Mouse (Mus musculus) lung, postnatal 0 days (tissue): Measurements from ENCODE around the gene Ifi47. TPM values are rescaled to one million over a fixed set of nuclear protein-coding genes. Genes with fewer than 3 reads are reported as not detected.

Experiments
- ATAC-seq: fragments of 200-750 bp; cut with Nextera tagmentation; 2 replicates; pipeline ENCODE4 v1.8.0; 2017; ENCODE audit warnings: moderate library complexity
- DNase-seq: peaks from one replicate; pipeline ENCODE4 v3.0.0-alpha.2; 2016; ENCODE audit warnings: low spot score
- H3K27ac ChIP-seq: fragments of 300-500 bp; sonication (generic); 2 replicates; pipeline ENCODE4 v1.5.1; 2014; ENCODE audit warnings: antibody characterized with exemption, mild to moderate bottlenecking, low read length, mixed read lengths
- H3K27me3 ChIP-seq: fragments of 300-500 bp; sonication (generic); replicated peaks from 2 replicates; pipeline ENCODE4 v1.6.1; 2014; ENCODE audit warnings: low read length, mixed read lengths; ENCODE audit not compliant: insufficient read depth
- H3K36me3 ChIP-seq: fragments of 300-500 bp; sonication (generic); 2 replicates; pipeline ENCODE4 v1.6.1; 2014; ENCODE audit warnings: low read length, mixed read lengths; ENCODE audit not compliant: insufficient read depth
- H3K4me1 ChIP-seq: fragments of 300-500 bp; sonication (generic); 2 replicates; pipeline ENCODE4 v1.6.1; 2014; ENCODE audit warnings: antibody characterized with exemption, low read depth, low read length, mixed read lengths; ENCODE audit not compliant: insufficient read depth
- H3K4me2 ChIP-seq: fragments of 300-500 bp; sonication (generic); replicated peaks from 2 replicates; pipeline ENCODE4 v1.6.1; 2014; ENCODE audit warnings: low read depth, mild to moderate bottlenecking, low read length, moderate library complexity, mixed read lengths
- H3K4me3 ChIP-seq: fragments of 300-500 bp; sonication (generic); 2 replicates; pipeline ENCODE4 v1.5.1; 2014; ENCODE audit warnings: low read depth, low read length
- H3K9ac ChIP-seq: fragments of 300-500 bp; sonication (generic); replicated peaks from 2 replicates; pipeline ENCODE4 v1.6.1; 2014; ENCODE audit warnings: low read depth, mild to moderate bottlenecking
- H3K9me3 ChIP-seq: fragments of 300-500 bp; sonication (generic); 2 replicates; pipeline ENCODE4 v1.6.1; 2016; ENCODE audit warnings: low read length, mixed read lengths
- CTCF ChIP-seq: IDR thresholded peaks from 2 replicates; pipeline ENCODE4 v1.5.1; 2016; ENCODE audit warnings: antibody characterized with exemption, mild to moderate bottlenecking
- EP300 ChIP-seq: IDR thresholded peaks from 2 replicates; pipeline ENCODE4 v1.6.1; 2016; ENCODE audit warnings: antibody characterized with exemption, mild to moderate bottlenecking, control low read depth
- WGBS: fragments of 180-500 bp; shearing (Covaris S2); extraction: QIAGEN DNeasy Blood & Tissue Kit; methylation state at CpG from one replicate; pipeline ENCODE4 v1.1.7; 2014; 5-methylcytosine and 5-hydroxymethylcytosine counted together
- polyA plus RNA-seq: library from polyadenylated mRNA; unstranded; fragments of >200 nt; fragmentation: Nextera tagmentation; extraction: Ambion mirVana; gene quantifications from 2 replicates; pipeline ENCODE4 v1.2.1, GENCODE M21; 2015

Ifi47 gene
- polyA plus RNA-seq, 1 experiment from 2014 or later: 11.7 TPM

DNA sequence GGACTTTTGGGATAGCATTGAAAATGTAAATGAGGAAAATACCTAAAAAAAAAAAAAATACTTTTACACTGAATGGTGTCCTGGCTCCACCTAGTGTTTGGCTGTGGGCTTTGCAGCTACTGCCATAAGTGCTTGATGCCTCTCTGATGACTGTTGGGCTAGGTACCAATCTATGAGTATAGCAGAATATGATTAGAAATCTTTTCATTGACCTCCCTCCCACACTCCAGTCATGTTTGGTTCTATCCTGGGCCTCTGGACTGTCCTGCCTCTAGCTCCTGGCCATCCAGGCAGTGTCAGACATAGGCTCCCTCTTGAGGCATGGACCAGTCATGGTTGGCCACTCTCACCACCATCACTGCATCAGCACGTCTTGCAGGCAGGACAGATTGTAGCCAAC, 32.4 kb downstream of the Ifi47 start:
- H3K4me2 ChIP-seq: no peak overlapping the region
- no peaks in the 10 kb centered on the region for H3K9me3 ChIP-seq
- H3K4me3 ChIP-seq: no peak overlapping the region
- no peaks in the 10 kb centered on the region for H3K36me3 ChIP-seq
- no peaks in the 10 kb centered on the region for H3K27me3 ChIP-seq
- no peaks in the 10 kb centered on the region for H3K4me1 ChIP-seq
- TF ChIP-seq CTCF (peak; percentile 75), EP300 (no peak)
- ATAC-seq (no peak), DNase-seq (peak; percentile 56)
- WGBS: 18% methylated on average over 1 of the region's 1 CpGs
- no peak overlapping the region for H3K9ac ChIP-seq
- no peak overlapping the region for H3K27ac ChIP-seq

DNA sequence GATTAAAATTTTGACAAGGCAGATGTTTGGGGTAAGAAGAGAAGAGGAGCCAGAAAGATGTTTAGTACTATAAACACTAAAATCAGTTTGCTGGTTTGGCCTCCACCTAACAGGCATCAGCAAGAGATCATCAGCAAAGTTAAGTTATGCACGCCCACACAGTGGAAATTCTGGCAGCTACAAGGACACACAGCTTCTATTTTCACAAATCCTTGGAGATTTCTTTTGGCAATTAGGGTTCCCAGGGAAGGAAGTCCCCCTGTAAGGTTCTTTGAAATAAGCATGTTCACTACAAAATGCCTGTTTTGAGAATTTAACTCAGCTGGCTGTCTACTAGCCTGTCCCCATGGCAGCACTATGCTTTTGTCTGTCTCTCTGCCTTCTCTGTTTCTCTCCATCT, 34.6 kb downstream of the Ifi47 start:
- WGBS: 52% methylated on average over 1 of the region's 1 CpGs
- Histone ChIP-seq H3K4me1 (no peaks in the 10 kb centered on the region), H3K27ac (no peak overlapping the region), H3K4me3 (no peak overlapping the region), H3K9ac (no peak overlapping the region), H3K4me2 (no peak overlapping the region), H3K36me3 (no peaks in the 10 kb centered on the region), H3K27me3 (no peaks in the 10 kb centered on the region), H3K9me3 (no peaks in the 10 kb centered on the region)
- DNase-seq (no peak), ATAC-seq (no peak)
- TF ChIP-seq EP300: no peak
- TF ChIP-seq CTCF: no peak

DNA sequence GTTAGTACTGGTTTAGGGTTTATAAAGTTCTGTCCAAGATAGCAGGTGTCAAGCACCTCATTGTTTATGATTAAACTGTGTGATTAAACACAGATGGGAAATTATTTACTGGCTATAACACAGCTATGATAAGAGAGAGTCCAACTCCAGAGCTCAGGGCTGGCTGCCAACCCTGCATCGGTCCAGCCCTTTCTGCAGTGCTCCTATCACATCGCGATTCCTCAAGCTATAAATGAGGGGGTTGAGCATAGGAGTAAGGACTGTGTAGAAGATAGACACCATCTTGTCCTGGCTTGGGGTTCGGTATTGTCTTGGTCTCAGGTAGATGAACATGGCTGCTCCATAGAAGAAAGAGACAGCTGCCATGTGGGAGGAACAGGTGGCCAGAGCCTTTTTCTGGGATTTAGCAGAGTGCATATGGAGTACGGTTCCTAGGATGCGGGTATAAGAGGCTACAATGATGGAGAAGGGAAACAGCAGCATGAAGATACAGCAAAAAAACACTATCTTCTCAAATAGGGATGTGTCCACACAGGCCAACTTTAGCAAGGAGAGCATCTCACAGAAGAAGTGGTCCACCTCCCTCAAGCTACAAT, 36.3 kb downstream of the Ifi47 start:
- no peak for DNase-seq
- ATAC-seq: no peak
- Histone ChIP-seq H3K9me3 (no peaks in the 10 kb centered on the region), H3K4me2 (no peak overlapping the region), H3K4me1 (no peaks in the 10 kb centered on the region), H3K27me3 (no peaks in the 10 kb centered on the region), H3K27ac (no peak overlapping the region), H3K9ac (no peak overlapping the region), H3K36me3 (no peaks in the 10 kb centered on the region), H3K4me3 (no peak overlapping the region)
- TF ChIP-seq EP300 (no peak), CTCF (no peak)
- 63% methylated on average over 6 of the region's 6 CpGs for WGBS

DNA sequence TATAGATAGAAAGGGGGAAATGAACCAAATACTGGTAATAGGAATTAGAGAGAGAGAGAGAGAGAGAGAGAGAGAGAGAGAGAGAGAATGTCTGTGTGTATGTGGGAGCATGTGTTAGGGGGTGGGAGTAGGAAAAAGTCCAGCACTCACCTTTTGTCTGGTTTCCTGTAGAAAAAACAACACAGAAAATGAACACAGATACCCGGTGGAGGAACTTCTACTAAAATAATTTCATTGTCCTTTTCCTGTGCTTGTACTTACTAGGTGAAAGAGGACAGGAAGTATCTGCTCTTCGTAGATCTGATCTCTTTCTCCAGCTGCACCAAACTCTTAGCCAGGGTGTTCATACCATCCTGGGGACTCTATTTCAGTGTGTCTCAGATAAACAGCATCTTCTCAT, 37.8 kb downstream of the Ifi47 start:
- Histone ChIP-seq H3K4me2 (no peak overlapping the region), H3K27ac (no peak overlapping the region), H3K4me1 (no peaks in the 10 kb centered on the region), H3K9me3 (no peaks in the 10 kb centered on the region), H3K9ac (no peak overlapping the region), H3K27me3 (no peaks in the 10 kb centered on the region), H3K4me3 (no peak overlapping the region), H3K36me3 (no peaks in the 10 kb centered on the region)
- no peak for DNase-seq
- TF ChIP-seq EP300: no peak
- no peak for TF ChIP-seq CTCF
- no peak for ATAC-seq
- WGBS: 29% methylated on average over 2 of the region's 2 CpGs

DNA sequence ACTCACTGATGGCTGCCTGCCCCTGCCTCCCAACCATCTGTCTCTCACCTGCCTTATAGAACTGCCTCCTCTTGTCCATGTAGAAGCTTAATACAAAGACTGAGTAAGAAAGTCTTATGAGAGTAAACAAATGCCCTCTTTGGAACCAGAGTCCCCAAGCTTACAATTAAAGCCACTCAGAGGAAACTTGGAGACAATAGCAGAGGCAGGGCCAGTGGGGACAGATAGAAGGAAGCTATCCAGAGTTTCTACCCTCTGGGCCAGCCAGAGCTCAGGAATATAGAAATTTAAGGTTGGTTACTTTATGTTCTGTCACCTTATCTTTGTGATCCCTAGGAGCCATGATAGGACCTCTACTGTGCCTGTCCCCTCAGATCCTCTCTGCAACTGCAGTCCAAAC, 38.4 kb downstream of the Ifi47 start, which contains the start of gene Olfr1396:
Gene Olfr1396 (minus strand): TSS at position 101 of the 400 bp plus-strand sequence.
- Histone ChIP-seq H3K27ac (no peak within 1 kb of the TSS), H3K4me2 (no peak within 1 kb of the TSS), H3K4me3 (no peak within 1 kb of the TSS), H3K9ac (no peak within 1 kb of the TSS), H3K9me3 (no peaks in the 10 kb centered on the region), H3K4me1 (no peaks in the 10 kb centered on the region), H3K36me3 (no peaks in the 10 kb centered on the region), H3K27me3 (no peaks in the 10 kb centered on the region)
- ATAC-seq (no peak), DNase-seq (no peak)
- TF ChIP-seq EP300 (no peak), CTCF (no peak)

DNA sequence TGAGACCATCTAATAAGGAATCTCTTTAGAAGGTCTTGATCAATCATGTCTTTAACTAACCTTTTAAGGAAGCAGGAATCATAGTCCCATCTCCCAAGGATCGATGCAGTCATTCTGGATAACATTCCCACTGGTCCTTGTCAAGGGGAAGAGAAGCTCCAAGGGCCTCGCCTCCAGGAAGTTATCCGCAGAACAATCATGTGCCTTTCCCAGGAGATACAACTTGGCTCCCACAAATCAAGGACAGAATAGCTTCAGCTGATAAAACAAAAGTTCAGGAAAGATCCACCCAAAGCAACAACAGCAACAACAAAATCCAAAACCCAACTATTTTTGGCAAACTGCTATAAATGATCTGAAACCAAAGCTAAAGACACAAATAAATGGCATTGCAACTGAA, 43.2 kb downstream of the Ifi47 start:
- Histone ChIP-seq H3K9ac (no peak overlapping the region), H3K4me3 (no peak overlapping the region), H3K36me3 (no peaks in the 10 kb centered on the region), H3K4me1 (no peaks in the 10 kb centered on the region), H3K9me3 (no peaks in the 10 kb centered on the region), H3K27ac (no peak overlapping the region), H3K27me3 (no peaks in the 10 kb centered on the region), H3K4me2 (no peak overlapping the region)
- no peak for ATAC-seq
- TF ChIP-seq CTCF: no peak
- TF ChIP-seq EP300: no peak
- 76% methylated on average over 3 of the region's 3 CpGs for WGBS
- DNase-seq: no peak

DNA sequence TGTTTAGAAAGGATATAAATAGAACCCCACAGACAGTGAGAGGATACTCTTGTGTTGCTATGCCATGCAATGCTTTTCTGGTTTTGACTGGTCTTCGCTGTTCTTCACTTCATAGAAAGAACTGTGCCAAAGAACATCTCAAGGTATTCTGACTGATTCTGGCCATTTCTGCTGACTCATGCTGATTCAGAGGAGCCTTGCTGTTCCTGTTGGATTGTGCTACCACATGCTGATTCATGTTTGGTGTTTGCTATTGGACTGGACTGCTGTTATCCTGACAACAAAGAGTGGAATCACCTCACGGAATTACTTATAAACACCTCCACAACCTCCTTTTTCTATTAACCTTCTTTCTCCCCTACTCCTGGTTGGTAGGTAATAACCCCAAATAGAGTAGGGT, 47.8 kb downstream of the Ifi47 start:
- TF ChIP-seq EP300: no peak
- no peak for TF ChIP-seq CTCF
- Histone ChIP-seq H3K9me3 (no peaks in the 10 kb centered on the region), H3K27me3 (no peaks in the 10 kb centered on the region), H3K27ac (no peak overlapping the region), H3K4me2 (no peak overlapping the region), H3K36me3 (no peaks in the 10 kb centered on the region), H3K4me1 (no peaks in the 10 kb centered on the region), H3K4me3 (no peak overlapping the region), H3K9ac (no peak overlapping the region)
- no peak for ATAC-seq
- WGBS: 89% methylated on average over 2 of the region's 2 CpGs
- no peak for DNase-seq
